Comparison of ENCODE assay signal across 8 mouse cellular contexts in the genomic region with DNA sequence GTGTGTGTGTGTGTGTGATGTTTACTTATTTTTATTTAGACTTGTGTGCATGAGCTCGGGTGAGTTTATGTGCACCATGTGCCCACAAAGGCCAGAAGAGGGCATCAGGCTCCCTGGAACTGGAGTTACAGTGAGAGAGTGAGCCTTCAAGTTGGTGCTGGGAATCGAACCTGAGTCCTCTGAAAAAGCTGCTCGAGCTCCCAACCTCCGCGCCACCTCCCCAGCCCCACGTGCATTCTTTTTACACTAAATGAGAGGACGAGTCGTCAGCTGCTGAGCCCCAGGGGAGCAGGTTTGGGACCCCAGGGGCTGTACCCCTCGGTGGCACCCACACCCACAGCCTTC. TPM values are rescaled to one million over a fixed set of nuclear protein-coding genes. Genes with fewer than 3 reads are reported as not detected.
DNase-seq lines count a peak whose midpoint lies in the region; ATAC-seq lines count a peak whose summit lies in the region.

No protein-coding gene starts in this region.

- no peak for DNase-seq in heart, adult 9 months (ENCODE audit: low spot score in 2 of 2)
- DNase-seq in ES-CJ7 (ENCODE audit: low read depth, low spot score), result peak; percentile 82
- DNase-seq in yolk sac, embryonic 10.5 days (ENCODE audit: low spot score), result no peak
- no peak for DNase-seq in cerebellum, adult 11 months
- no peak for DNase-seq in urinary bladder, adult 2 months (ENCODE audit: low spot score)

- peaks cover 19% of the 10 kb centered on the region for H3K36me3 ChIP-seq in heart, embryonic 16.5 days (ENCODE audit: control insufficient read depth, insufficient read depth)
- H3K36me3 ChIP-seq in forebrain, embryonic 16.5 days (ENCODE audit: control insufficient read depth, insufficient read depth), result peaks cover 3% of the 10 kb centered on the region; the same call in 1 of the 2 replicates

- H3K4me2 ChIP-seq in heart, embryonic 16.5 days (ENCODE audit: low read depth, low read length), result peak overlapping the region; percentile 86
- H3K4me2 ChIP-seq in forebrain, embryonic 16.5 days (ENCODE audit: low read length), result peak overlapping the region; percentile 71

- H3K9ac ChIP-seq in heart, embryonic 16.5 days (ENCODE audit: low read length), result peak overlapping the region; percentile 90
- peak overlapping the region; percentile 87 for H3K9ac ChIP-seq in forebrain, embryonic 16.5 days (replicated peaks; ENCODE audit: low read depth, low read length)

- peaks cover 23% of the 10 kb centered on the region for H3K4me1 ChIP-seq in heart, embryonic 16.5 days (ENCODE audit: control insufficient read depth, insufficient read depth, low read length)
- H3K4me1 ChIP-seq in forebrain, embryonic 16.5 days (replicated peaks; ENCODE audit: control insufficient read depth, insufficient read depth, low read length), result peaks cover 46% of the 10 kb centered on the region

- 4% methylated on average over 9 of the region's 9 CpGs for WGBS in heart, embryonic 16.5 days
- WGBS in forebrain, embryonic 16.5 days, result 4% methylated on average over 9 of the region's 9 CpGs

- H3K4me3 ChIP-seq in heart, embryonic 16.5 days (ENCODE audit: low read length), result peak overlapping the region; percentile 99
- H3K4me3 ChIP-seq in forebrain, embryonic 16.5 days (replicated peaks; ENCODE audit: low read length), result peak overlapping the region; percentile 95

- peak overlapping the region; percentile 89 for H3K27ac ChIP-seq in heart, embryonic 16.5 days (ENCODE audit: low read length)
- H3K27ac ChIP-seq in forebrain, embryonic 16.5 days (ENCODE audit: low read length), result peak overlapping the region; percentile 80

- no peaks in the 10 kb centered on the region for H3K27me3 ChIP-seq in heart, embryonic 16.5 days (ENCODE audit: control insufficient read depth, insufficient read depth, low read length)
- H3K27me3 ChIP-seq in forebrain, embryonic 16.5 days (replicated peaks; ENCODE audit: control insufficient read depth, insufficient read depth, low read length), result no peaks in the 10 kb centered on the region

- ATAC-seq in heart, embryonic 16.5 days (replicated peaks; ENCODE audit: extremely low read depth, insufficient read depth, low FRiP score), result no peak; the same call in 1 of the 2 replicates
- ATAC-seq in forebrain, embryonic 16.5 days, result no peak; the same call in 1 of the 2 replicates
- ATAC-seq in megakaryocyte-erythroid progenitor cell, adult 5-6 weeks (replicated peaks; ENCODE audit: low FRiP score, low TSS enrichment, poor library complexity, severe bottlenecking), result peak; percentile 12

- H3K9me3 ChIP-seq in heart, embryonic 16.5 days (replicated peaks; ENCODE audit: control insufficient read depth, low read length), result no peaks in the 10 kb centered on the region
- H3K9me3 ChIP-seq in forebrain, embryonic 16.5 days (ENCODE audit: control insufficient read depth, low read length), result no peaks in the 10 kb centered on the region

RNA-seq across cellular contexts. Expression of a gene that starts 0.5 kb away (rescaled TPM):
- 6.0 and 6.4 TPM in 2 replicates for polyA plus RNA-seq in heart, embryonic 16.5 days (2015; fragmentation: Nextera tagmentation; extraction: Ambion mirVana)
- 9.3 and 10.6 TPM in 2 replicates for polyA plus RNA-seq in forebrain, embryonic 16.5 days (2015; fragmentation: Nextera tagmentation; extraction: Ambion mirVana)
- 8.2 and 15.1 TPM in 2 replicates for total RNA-seq in megakaryocyte-erythroid progenitor cell, adult 5-6 weeks (2014; fragmentation: Nextera tagmentation)
- total RNA-seq in megakaryocyte-erythroid progenitor cell, adult 5-6 weeks (2017), result 6.9 and 8.5 TPM in 2 replicates
- polyA plus RNA-seq in urinary bladder, adult 2 months (2012; rRNA removed), result 9.4 and 11.5 TPM in 2 replicates

RNA-seq across cellular contexts. Expression of a gene that starts 0.8 kb away (rescaled TPM):
- 11.2 and 11.7 TPM in 2 replicates for polyA plus RNA-seq in heart, embryonic 16.5 days (2015; fragmentation: Nextera tagmentation; extraction: Ambion mirVana)
- polyA plus RNA-seq in forebrain, embryonic 16.5 days (2015; fragmentation: Nextera tagmentation; extraction: Ambion mirVana), result 27.0 and 29.7 TPM in 2 replicates
- total RNA-seq in megakaryocyte-erythroid progenitor cell, adult 5-6 weeks (2014; fragmentation: Nextera tagmentation), result 40.1 and 40.2 TPM in 2 replicates
- total RNA-seq in megakaryocyte-erythroid progenitor cell, adult 5-6 weeks (2017), result 6.3 and 12.5 TPM in 2 replicates
- 4.7 and 10.3 TPM in 2 replicates for polyA plus RNA-seq in urinary bladder, adult 2 months (2012; rRNA removed)

RNA-seq across cellular contexts. Expression of a gene that starts 25.8 kb away (rescaled TPM):
- polyA plus RNA-seq in heart, embryonic 16.5 days (2015; fragmentation: Nextera tagmentation; extraction: Ambion mirVana), result 0.10 TPM in 1 of 2 replicates, not detected in the other
- polyA plus RNA-seq in forebrain, embryonic 16.5 days (2015; fragmentation: Nextera tagmentation; extraction: Ambion mirVana), result 0.22 TPM in 1 of 2 replicates, not detected in the other
- not detected in 2 replicates for total RNA-seq in megakaryocyte-erythroid progenitor cell, adult 5-6 weeks (2014; fragmentation: Nextera tagmentation)
- not detected in 2 replicates for total RNA-seq in megakaryocyte-erythroid progenitor cell, adult 5-6 weeks (2017)
- 0.06 TPM in 1 of 2 replicates, not detected in the other for polyA plus RNA-seq in urinary bladder, adult 2 months (2012; rRNA removed)
